Mouse (Mus musculus) kidney, adult 2 months (tissue): ENCODE results near the gene Tssk6. TPM values are rescaled to one million over a fixed set of nuclear protein-coding genes. Genes with fewer than 3 reads are reported as not detected.
"Not testable (repeated sequence)": the region's sequence is repeated elsewhere in the genome, so short reads cannot be mapped to it uniquely, and the experiment has no call there.

Experiments
- DNase-seq: peaks from one replicate; pipeline ENCODE4 v3.0.0; 2021
- H3K27ac ChIP-seq: fragments of 200-500 bp; 2 replicates; pipeline ENCODE4 v1.5.1; 2012; ENCODE audit warnings: low read depth, low read length, control low read depth, inconsistent platforms; ENCODE audit not compliant: insufficient read depth
- H3K27me3 ChIP-seq: fragments of 200-500 bp; replicated peaks from 2 replicates; pipeline ENCODE4 v1.6.1; 2012; ENCODE audit warnings: mild to moderate bottlenecking, moderate library complexity, low read length, inconsistent platforms; ENCODE audit not compliant: control insufficient read depth, insufficient read depth
- H3K36me3 ChIP-seq: fragments of 200-500 bp; 2 replicates; pipeline ENCODE4 v1.6.1; 2012; ENCODE audit warnings: mild to moderate bottlenecking, moderate library complexity, low read length, inconsistent platforms; ENCODE audit not compliant: control insufficient read depth, insufficient read depth
- H3K4me1 ChIP-seq: fragments of 200-500 bp; 2 replicates; pipeline ENCODE4 v1.6.1; 2011; ENCODE audit warnings: low read length; ENCODE audit not compliant: control insufficient read depth, insufficient read depth
- H3K4me3 ChIP-seq: fragments of 200-500 bp; 2 replicates; pipeline ENCODE4 v1.5.1; 2011; ENCODE audit warnings: mild to moderate bottlenecking, low read depth, low read length, control low read depth; ENCODE audit not compliant: insufficient read depth
- CTCF ChIP-seq: fragments of 200-500 bp; conservative IDR thresholded peaks from 2 replicates; pipeline ENCODE4 v1.5.1; 2011; ENCODE audit warnings: low read depth, mild to moderate bottlenecking, control low read depth, low read length, moderate library complexity, mixed read lengths; ENCODE audit not compliant: insufficient read depth, insufficient read length
- POLR2A ChIP-seq: fragments of 200-500 bp; IDR thresholded peaks from one replicate; pipeline ENCODE4 v1.6.1; 2011; ENCODE audit warnings: low read depth, low read length, control low read depth
- WGBS: fragments of 180-500 bp; shearing (Covaris S2); methylation state at CpG from one replicate; pipeline ENCODE4 v1.1.7; 2018; 5-methylcytosine and 5-hydroxymethylcytosine counted together
- polyA plus RNA-seq: library from polyadenylated mRNA; depleted of rRNA; stranded (reverse); fragments of >200 nt; gene quantifications from 2 replicates; pipeline ENCODE4 v1.2.3, GENCODE M21; 2012; rRNA removed

Tssk6 gene
- polyA plus RNA-seq, 1 experiment = 1.3 TPM

DNA sequence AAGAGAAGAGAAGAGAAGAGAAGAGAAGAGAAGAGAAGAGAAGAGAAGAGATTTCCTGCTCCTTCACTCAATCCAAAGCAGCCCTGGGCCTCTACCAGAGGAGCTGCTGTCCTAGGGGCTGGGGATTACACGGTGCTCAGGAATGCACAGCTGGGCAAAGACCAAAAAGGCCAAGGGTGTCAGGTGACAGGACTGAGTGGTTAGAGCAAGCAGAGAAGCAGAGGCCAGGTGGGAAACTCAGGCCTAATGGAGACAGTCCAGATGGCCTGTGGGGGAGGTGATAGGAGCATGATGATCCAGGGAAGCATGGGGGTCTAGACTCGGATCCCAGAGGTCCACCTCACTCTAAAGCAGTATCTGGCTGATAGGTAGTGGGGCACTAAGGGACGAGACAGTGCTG, 37.6 kb downstream of the Tssk6 start:
- WGBS = 32% methylated on average over 3 of the region's 3 CpGs
- H3K27me3 ChIP-seq = no peaks in the 10 kb centered on the region
- DNase-seq = peak; percentile 86
- no peaks in the 10 kb centered on the region; the same call in 1 of the 2 replicates for H3K36me3 ChIP-seq
- peaks cover 46% of the 10 kb centered on the region for H3K4me1 ChIP-seq
- H3K4me3 ChIP-seq = no peak overlapping the region
- H3K27ac ChIP-seq = peak overlapping the region; percentile 9
- no peak for TF ChIP-seq POLR2A
- no peak for TF ChIP-seq CTCF

DNA sequence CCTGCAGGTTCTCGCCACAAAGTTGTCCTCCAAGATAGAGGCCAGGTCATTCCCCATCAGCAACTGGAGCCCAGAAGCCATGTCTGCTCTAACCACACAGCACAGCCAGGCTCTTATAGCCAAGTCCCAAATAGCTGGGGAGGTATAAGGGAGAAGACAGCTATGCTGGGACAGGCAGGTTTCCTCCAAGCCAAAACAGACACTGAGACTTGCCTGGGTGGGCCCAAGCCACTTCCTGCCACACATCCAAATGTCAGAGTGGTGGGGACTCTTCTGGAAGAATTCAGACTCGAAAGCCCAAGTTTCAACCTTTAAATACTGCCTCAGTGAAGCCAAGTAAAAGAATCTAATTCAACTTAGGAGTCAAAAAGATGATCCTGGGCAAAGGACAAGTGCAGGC, 38.4 kb downstream of the Tssk6 start:
- Histone ChIP-seq H3K27me3 (no peaks in the 10 kb centered on the region), H3K4me1 (peaks cover 46% of the 10 kb centered on the region), H3K27ac (peak overlapping the region; percentile 9), H3K4me3 (no peak overlapping the region), H3K36me3 (no peaks in the 10 kb centered on the region; the same call in 1 of the 2 replicates)
- no peak for DNase-seq
- no peak for TF ChIP-seq POLR2A
- TF ChIP-seq CTCF = no peak
- WGBS = 69% methylated on average over 2 of the region's 2 CpGs

DNA sequence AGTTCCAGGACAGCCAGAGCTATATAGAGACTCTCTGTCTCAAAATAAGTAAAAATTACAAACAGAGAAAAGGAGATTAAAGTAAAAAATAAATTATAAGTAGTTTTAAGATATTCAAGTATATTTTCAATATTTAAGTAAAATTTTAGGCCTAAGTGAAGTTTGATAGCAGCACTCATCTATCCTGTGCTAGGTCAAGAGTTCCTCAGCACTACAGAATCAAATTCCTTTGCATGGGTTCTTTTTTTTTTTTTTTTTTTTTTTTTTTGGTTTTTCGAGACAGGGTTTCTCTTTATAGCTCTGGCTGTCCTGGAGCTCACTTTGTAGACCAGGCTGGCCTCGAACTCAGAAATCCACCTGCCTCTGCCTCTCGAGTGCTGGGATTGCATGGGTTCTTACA, 40.5 kb downstream of the Tssk6 start:
- H3K4me1 ChIP-seq = peaks cover 36% of the 10 kb centered on the region
- WGBS = 77% methylated on average over 3 of the region's 3 CpGs
- not testable (repeated sequence) for H3K4me3 ChIP-seq, H3K36me3 ChIP-seq, H3K27me3 ChIP-seq, H3K27ac ChIP-seq, DNase-seq

DNA sequence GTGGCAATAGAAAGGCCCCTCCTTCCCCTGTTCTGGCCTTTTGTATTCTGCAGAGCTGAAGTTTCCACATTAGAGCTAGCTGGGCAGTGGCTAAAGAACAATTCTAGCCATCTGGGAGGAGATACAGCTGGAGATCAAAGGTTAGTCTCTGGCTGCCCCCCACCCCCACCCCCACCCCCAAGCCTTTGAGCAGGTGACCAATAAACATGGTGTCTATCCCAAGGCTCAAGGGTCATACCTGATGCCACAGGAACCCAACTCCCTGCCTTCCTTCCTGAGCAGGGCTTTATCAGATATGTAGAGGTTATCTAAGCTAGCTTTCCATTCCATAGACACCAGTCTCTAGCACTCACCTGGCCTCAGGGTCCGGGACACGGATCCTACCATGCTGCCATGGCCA, 48.3 kb downstream of the Tssk6 start:
- Histone ChIP-seq H3K4me1 (peaks cover 18% of the 10 kb centered on the region), H3K27ac (peak overlapping the region; percentile 64), H3K36me3 (no peaks in the 10 kb centered on the region), H3K4me3 (no peak overlapping the region), H3K27me3 (no peaks in the 10 kb centered on the region)
- no peak for TF ChIP-seq CTCF
- no peak for TF ChIP-seq POLR2A
- 79% methylated on average over 2 of the region's 2 CpGs for WGBS
- peak; percentile 58 for DNase-seq

Other genes starting within 250 kb of the Tssk6 start
- 0.80 and 0.97 TPM in 2 replicates for gene Zfp964, start 247.7 kb upstream of the Tssk6 start, polyA plus RNA-seq
- gene Zfp869, start 191.5 kb upstream of the Tssk6 start, polyA plus RNA-seq = 3.3 and 4.2 TPM in 2 replicates
- gene Zfp963, start 152.2 kb upstream of the Tssk6 start, polyA plus RNA-seq = 1.9 and 2.5 TPM in 2 replicates
- gene Gm20422, start 127.3 kb upstream of the Tssk6 start, polyA plus RNA-seq = 0.23 TPM in 1 of 2 replicates, not detected in the other
- gene Atp13a1, start 111.0 kb upstream of the Tssk6 start, polyA plus RNA-seq = 59.9 and 81.3 TPM in 2 replicates
- 8.5 and 11.3 TPM in 2 replicates for gene Zfp866, start 111.0 kb upstream of the Tssk6 start, polyA plus RNA-seq
- gene Gmip, start 93.5 kb upstream of the Tssk6 start, polyA plus RNA-seq = 15.8 and 15.9 TPM in 2 replicates
- 6.4 and 6.7 TPM in 2 replicates for gene Lpar2, start 79.8 kb upstream of the Tssk6 start, polyA plus RNA-seq
- 3.6 and 3.9 TPM in 2 replicates for gene Pbx4, start 69.7 kb upstream of the Tssk6 start, polyA plus RNA-seq
- gene Cilp2, start 14.5 kb upstream of the Tssk6 start, polyA plus RNA-seq = 0.11 and 0.16 TPM in 2 replicates
- gene Ndufa13, start 374 bp downstream of the Tssk6 start, polyA plus RNA-seq = 283 and 372 TPM in 2 replicates
- 3.9 and 5.6 TPM in 2 replicates for gene Yjefn3, start 528 bp downstream of the Tssk6 start, polyA plus RNA-seq
- gene Gatad2a, start 94.2 kb downstream of the Tssk6 start, polyA plus RNA-seq = 60.1 and 60.9 TPM in 2 replicates
- gene Mau2, start 140.6 kb downstream of the Tssk6 start, polyA plus RNA-seq = 47.1 and 63.3 TPM in 2 replicates
- gene Sugp1, start 140.6 kb downstream of the Tssk6 start, polyA plus RNA-seq = 9.0 and 10.9 TPM in 2 replicates
- gene Tm6sf2, start 170.7 kb downstream of the Tssk6 start, polyA plus RNA-seq = 30.2 and 37.5 TPM in 2 replicates
- gene Hapln4, start 181.3 kb downstream of the Tssk6 start, polyA plus RNA-seq = 0.05 and 0.08 TPM in 2 replicates
- 0.04 and 0.06 TPM in 2 replicates for gene Ncan, start 218.7 kb downstream of the Tssk6 start, polyA plus RNA-seq
- 13.8 and 14.8 TPM in 2 replicates for gene Nr2c2ap, start 229.1 kb downstream of the Tssk6 start, polyA plus RNA-seq
- gene Rfxank, start 237.0 kb downstream of the Tssk6 start, polyA plus RNA-seq = 29.9 and 31.9 TPM in 2 replicates
- 107 and 111 TPM in 2 replicates for gene Borcs8, start 237.3 kb downstream of the Tssk6 start, polyA plus RNA-seq
- 0.10 and 0.16 TPM in 2 replicates for gene Mef2b, start 237.5 kb downstream of the Tssk6 start, polyA plus RNA-seq